Mouse (Mus musculus) olfactory bulb, adult 2 months (tissue): ENCODE data around the gene Nup93.

Source experiments
- CTCF ChIP-seq: fragments of 200-500 bp; IDR thresholded peaks from 2 replicates; pipeline ENCODE4 v1.5.1; 2012; ENCODE audit warnings: low read depth, mild to moderate bottlenecking, low read length, moderate library complexity; ENCODE audit not compliant: insufficient read depth
- POLR2A ChIP-seq: fragments of 200-500 bp; IDR thresholded peaks from 2 replicates; pipeline ENCODE4 v1.6.1; 2012; ENCODE audit warnings: mild to moderate bottlenecking, low read depth, low read length, moderate library complexity; ENCODE audit not compliant: insufficient read depth

DNA sequence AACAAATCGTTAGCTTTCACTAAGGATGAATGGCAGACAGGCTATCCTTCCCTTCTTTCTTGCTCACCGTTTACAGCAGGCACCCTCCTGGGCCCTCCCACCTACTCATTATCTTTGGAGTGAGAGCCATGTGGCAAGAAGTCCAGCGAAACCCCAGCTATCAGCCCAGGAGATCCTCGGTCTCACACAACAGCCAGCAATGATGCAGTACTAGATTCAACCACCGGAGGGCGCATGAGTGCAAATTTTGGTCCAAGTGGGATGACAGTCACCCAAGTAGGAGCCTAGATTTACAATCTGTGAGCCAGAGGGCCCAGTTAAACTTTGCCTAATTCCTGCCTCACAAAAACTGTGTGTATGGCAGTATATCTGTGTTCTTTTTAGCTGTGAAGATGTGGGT lies 47.1 kb upstream of the Nup93 start:
- TF ChIP-seq POLR2A, result no peak
- TF ChIP-seq CTCF, result peak; percentile 44
